Mouse (Mus musculus) fibroblast of lung, adult 2 months (primary cell): ENCODE results near the gene Tesk2.
A peak's percentile ranks its signal among the peaks of the same experiment; 100 is the strongest.
"Not testable (repeated sequence)": the region's sequence is repeated elsewhere in the genome, so short reads cannot be mapped to it uniquely, and the experiment has no call there.

Experiments used
- DNase-seq: peaks from one replicate; pipeline ENCODE4 v3.0.0-alpha.2; 2011; ENCODE audit warnings: low read depth

Gene Tesk2

DNA sequence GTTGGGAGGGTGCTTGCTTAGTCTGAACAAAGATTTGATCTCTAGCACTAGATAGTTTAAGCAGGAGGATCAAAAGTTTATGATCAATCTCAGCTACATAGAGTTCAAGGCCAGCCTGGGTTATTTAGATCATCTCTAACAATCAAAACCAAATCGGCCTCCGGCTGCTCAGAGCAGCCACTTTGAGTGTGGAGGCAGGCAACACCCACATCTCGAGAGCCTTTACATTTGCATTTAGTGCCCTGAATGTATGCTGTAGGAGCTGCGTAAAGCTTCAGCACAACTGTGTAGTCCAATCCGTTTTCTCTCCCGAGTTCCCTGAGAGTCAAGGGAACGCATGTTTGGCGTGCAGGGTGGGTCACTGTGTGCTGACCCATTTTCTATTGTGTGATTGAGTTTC lies 71.7 kb downstream of the Tesk2 start:
- no peak for DNase-seq

DNA sequence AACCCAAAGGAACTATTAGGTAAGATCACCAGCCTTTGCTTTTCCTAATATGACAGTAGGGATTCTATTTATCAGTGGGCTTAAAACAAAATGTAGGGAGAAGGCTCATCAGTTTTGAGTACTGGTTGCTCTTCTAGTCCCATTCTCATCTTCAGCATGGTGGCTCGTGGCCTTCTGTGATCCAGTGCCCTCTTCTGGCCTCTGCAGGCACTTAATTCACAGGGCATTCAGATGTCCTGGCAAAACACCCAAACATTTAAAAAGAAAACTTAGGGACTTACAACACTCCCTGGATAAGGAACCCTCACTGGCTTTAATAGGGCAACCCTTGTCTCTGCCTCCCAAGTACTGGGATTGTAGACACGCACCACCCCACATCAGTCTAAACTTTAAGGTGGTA lies 73.5 kb downstream of the Tesk2 start:
- DNase-seq = no peak

- DNase-seq = no peak
These were observed 75.8 kb downstream of the Tesk2 start for GRCm38 (mm10) chr4:116796442-116797110.

- no peak for DNase-seq
These were observed 79.2 kb downstream of the Tesk2 start for GRCm38 (mm10) chr4:116799901-116800300.

- peak; percentile 89 for DNase-seq
These were observed 86.7 kb downstream of the Tesk2 start, which contains the start of the genes Toe1 and Mutyh for GRCm38 (mm10) chr4:116807197-116808129. Gene Toe1, minus strand, starts transcription at chr4:116807640. Gene Mutyh, plus strand, starts transcription at chr4:116807723.

DNA sequence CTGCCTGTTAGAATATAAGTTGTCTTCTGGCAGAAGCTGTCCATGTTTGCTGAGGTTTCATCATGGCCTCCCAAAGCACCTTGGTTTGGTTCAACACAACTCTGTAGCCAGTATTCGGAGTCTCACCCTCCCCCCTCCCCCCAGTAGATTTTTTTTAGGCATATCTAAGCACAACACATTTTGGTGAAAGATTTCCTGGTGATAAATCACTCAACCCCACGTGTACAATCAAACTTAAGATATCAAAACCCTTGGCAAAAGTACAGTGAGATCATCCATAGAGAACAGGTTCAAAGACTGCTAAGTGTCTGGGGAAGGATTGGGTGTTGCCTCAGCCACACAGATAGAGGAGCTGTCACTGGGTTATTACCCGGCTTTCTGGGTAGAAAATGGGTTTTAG lies 90.3 kb downstream of the Tesk2 start:
- DNase-seq = no peak

DNA sequence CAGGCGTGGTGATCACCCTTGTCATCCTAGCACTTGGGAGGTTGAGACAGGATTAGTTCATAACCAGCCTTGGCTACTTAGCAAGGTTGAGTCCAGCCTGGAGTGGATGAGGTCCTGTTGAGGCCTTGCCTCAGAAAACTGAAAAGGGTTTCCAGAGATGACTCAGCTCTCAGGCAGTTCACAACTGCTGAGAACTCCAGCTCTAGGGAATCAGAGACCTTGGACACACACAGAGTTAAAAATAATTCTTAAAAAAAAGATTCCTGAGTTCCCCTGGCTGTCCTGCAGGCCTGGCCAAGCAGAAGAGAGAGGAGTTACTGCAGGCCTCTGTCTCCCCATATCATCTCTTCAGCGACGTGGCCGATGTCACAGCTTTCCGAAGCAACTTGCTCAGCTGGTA lies 94.5 kb downstream of the Tesk2 start:
- no peak for DNase-seq

DNA sequence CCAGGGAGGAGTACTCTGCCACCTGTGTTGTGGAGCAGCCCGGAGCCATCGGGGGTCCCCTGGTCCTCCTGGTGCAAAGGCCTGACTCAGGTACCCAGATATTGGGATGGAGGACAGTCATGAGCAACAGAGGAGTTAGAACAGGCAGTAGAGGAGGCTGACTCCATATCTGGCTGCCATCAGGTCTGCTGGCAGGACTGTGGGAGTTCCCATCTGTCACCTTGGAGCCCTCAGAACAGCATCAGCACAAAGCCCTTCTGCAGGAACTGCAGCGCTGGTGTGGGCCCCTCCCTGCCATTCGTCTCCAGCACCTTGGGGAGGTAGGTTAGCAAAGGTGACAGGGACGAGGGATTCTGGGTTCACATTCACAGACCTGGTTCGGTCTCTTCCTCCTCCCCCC lies 96.7 kb downstream of the Tesk2 start:
- no peak for DNase-seq

DNA sequence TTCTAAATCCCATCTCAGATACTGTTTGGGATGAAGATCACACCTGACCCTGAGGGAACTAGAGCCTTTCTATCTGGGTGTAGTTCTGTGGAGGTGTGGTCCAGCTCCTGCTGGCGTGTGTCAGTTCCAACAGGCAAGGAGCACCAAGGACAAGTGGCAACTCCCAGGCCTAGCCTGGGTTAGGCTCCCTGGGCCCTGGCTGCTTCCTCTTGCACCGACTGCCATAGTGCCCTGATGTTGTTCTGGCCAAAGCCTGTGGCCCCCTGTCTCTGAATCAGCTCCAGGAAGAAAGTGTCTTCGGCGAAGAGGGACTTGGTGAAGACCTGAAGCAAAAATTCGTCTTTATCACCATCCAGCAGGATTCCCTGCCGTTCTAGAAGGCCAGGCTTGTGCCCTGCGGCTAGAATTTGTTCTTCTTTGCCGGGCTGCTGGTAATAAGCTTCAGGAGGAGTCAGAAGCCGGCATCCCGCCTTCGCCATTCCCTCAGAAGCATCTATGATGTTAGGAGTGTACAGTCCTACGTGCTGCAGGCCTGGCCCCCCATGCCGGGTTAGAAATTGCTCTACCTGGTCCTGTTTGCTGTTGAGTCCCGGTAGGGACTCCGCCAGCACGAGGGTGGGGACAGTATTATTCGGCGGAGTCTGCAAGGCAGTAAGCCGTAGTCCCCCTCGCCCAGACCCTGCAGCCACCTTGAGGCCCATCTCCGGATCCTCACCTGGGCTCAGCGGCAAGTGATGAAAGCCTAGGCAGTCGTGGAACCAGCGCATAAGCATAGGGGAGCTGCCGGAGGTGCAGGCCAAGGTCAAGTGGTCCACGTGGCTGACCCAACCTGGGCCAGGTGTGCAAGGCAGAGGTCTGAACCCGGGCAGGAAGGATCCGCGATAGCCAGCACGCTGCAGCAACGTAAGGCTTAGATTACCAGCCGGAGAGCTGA lies 99.5 kb downstream of the Tesk2 start:
- no peak for DNase-seq

DNA sequence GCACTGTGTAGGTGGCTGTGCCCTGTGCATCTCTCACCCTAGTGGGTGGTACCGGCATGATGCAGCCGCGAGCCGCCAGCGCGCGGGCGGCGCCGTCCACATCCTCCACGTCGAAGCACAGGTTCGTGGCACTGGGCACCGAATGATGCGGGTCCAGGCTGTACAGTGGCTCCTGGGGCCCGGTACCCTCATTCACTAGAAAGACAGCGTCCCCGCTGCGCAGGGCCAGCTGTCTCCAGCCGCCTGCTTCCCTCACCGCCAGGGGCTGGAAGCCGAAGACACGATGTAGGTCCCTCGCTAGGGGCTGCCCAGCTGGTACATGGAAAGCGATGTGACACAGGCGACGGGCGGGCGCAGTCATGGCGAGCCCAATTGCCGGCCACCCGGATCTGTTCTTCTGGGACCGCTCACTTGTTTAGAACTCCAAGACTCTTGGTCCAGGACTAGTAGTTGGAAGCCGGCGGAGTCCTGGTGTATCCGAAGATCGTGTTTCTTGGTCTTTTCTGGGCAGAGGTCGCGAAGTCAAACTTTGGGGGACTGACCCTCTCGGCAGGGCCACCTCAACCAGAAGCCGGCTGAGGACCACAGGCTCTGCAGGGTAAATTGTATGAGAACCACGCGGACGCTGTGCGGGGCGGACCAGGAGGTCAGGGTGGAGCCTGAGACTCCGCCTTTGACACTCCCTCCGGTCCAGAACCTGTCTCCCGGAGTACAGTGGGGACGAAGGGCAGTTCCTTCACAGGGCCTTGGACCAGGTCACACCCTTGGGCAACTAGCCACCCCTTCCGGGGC lies 100.3 kb downstream of the Tesk2 start:
- DNase-seq = no peak

GRCm38 (mm10) chr4:116821694-116822016 lies 100.9 kb downstream of the Tesk2 start, which contains the start of gene Hpdl:
Gene Hpdl, minus strand, starts transcription at chr4:116821707.
- no peak for DNase-seq

- DNase-seq = no peak
These were observed 103.8 kb downstream of the Tesk2 start for GRCm38 (mm10) chr4:116824541-116825004.

DNA sequence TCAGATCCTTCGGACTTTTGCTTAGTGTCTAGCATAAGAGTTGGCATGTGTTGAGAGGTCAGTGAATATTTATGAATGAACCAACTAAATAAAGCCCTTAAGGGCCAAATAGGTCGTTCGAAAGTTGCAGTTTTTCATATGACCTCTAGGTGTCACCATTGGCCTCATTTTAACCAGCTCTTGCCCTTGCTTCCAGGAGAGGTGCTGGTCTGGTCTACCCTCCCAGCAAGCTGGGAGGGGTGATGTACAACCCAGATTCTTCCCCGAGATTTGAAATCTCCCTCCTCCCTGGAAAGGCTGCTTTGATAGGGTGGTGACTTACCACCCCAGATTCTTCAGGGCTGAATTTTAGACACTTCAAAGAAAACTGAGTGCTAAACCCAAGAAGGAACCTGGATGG lies 107.1 kb downstream of the Tesk2 start:
- DNase-seq = no peak

DNA sequence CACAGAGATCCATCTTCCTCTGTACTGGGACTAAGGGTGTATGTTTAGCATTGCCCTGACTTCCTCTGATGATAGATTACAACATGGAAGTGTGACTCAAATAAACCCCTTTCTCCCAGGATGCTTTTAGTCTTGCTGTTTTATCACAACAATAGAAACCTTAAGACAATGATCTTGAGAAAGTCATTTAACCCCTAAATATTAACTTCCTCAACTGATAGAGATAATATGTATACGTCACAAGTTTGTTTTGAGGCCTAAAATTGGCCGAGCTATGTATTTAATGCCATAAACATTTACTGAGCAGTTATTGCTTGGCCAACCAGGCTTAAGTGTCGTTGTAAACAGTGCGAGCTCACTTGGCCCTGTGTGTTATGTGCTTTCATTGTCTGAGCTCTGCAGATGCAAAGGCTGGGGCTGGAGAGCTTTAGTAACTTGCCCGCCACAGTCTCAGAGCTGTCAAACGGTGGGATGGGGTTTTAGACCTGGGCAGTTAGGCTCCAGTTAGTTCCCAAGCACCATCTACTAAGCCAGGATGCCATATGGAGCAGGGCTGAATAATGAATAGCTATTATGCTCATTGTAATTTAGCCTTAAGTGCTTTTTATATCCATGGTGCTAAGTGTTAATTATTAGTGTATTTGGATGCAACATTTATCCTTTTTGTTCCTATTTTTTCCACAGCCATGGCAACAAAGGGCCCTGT lies 108.8 kb downstream of the Tesk2 start:
- DNase-seq = no peak

GRCm38 (mm10) chr4:116830070-116830368 lies 109.3 kb downstream of the Tesk2 start:
- no peak for DNase-seq

DNA sequence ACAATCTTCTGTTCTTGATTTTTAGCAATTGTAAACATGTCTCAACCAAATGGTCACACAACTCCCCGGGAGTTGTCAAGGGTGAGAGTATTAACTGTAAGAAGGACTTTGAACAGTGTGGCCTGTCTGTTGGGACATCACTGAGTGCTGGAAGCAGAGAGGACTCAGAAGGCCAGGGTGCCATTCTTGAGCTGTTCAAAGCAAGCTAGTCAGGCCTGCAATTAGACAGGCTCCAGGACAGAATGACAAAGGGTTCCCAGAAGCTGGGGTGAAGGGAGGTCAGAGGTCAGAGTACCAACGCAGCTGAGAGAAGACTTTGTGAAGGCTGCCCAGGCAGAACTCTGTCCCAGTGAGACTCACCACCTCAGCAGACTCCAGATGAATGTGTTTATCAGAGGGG lies 118.3 kb downstream of the Tesk2 start:
- DNase-seq = no peak

GRCm38 (mm10) chr4:116840096-116840495 lies 119.3 kb downstream of the Tesk2 start:
- DNase-seq = not testable (repeated sequence)

DNA sequence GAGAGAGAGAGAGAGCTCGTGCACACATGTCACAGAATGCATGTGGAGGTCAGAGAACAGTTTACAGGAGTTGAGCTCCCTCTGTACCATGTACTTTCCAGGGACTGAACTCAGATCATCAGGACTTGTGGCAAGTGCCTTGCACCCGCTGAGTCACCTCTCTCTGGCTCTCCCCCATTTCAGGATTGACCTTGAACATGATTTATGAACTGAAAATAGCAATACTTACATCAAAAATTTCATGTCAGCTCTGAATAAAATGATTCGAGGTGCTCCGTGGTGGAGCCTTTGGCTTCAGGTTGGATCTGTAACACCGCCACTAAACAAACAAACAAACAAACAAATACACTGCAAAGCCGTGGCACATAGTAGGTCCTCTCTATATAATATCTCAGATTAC lies 120.1 kb downstream of the Tesk2 start:
- no peak for DNase-seq

- DNase-seq = no peak
These were observed 123.6 kb downstream of the Tesk2 start for GRCm38 (mm10) chr4:116844324-116844723.

- DNase-seq = no peak
These were observed 129.2 kb downstream of the Tesk2 start for GRCm38 (mm10) chr4:116849901-116850300.

DNA sequence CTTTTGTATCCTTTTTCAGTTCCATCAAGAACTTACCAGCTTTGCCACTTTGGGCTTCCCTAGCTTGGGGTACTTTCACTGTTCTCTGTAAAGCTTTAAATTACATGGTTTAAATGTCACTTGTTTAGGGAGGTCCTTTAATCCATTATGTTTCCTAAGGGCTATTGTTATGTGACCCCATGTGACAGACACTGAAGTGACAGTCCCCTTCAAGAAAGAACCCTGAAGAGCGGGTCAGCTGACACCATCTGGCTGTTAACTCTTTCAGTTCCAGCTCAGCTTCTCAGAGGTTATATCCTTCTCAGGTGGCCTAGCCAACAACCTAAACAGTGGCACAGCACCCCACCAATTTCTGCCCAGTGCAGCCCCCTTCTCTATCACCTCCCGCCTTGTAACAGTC lies 133.5 kb downstream of the Tesk2 start:
- DNase-seq = no peak
